Comparison of ENCODE assay signal across 21 mouse cellular contexts in genomic region chrX:85318576-85318975, GRCm38 (mm10).
DNase-seq lines count a peak whose midpoint lies in the region; ATAC-seq and TF ChIP-seq lines count a peak whose summit lies in the region.
"Had no signal": no experiment of that assay in that cellular context is flagged by ENCODE, and none has a peak within 500 bp of the region (broad histone marks: within the 10 kb centered on the region; RNA-seq: fewer than 3 reads in every experiment).

No protein-coding gene starts in this region.

- H3K4me2 ChIP-seq in forebrain, postnatal 0 days (ENCODE audit: low read depth): no peak overlapping the region
- H3K4me2 ChIP-seq in forebrain, embryonic 12.5 days: no peak overlapping the region
- H3K4me2 ChIP-seq in lung, postnatal 0 days (replicated peaks; ENCODE audit: low read depth, low read length): no peak overlapping the region
- H3K4me2 ChIP-seq: embryonic facial prominence, embryonic 15.5 days; hindbrain, embryonic 13.5 days; intestine, embryonic 15.5 days had no signal

- no peaks in the 10 kb centered on the region for H3K36me3 ChIP-seq in forebrain, postnatal 0 days (ENCODE audit: insufficient read depth)
- no peaks in the 10 kb centered on the region for H3K36me3 ChIP-seq in forebrain, embryonic 12.5 days (replicated peaks)
- no peaks in the 10 kb centered on the region for H3K36me3 ChIP-seq in lung, postnatal 0 days (ENCODE audit: insufficient read depth, low read length)
- H3K36me3 ChIP-seq: embryonic facial prominence, embryonic 15.5 days; forebrain, embryonic 10.5 days; G1E; heart, embryonic 10.5 days; hindbrain, embryonic 13.5 days; intestine, embryonic 15.5 days had no signal

- no peak for TF ChIP-seq EP300 in lung, postnatal 0 days (IDR thresholded peaks at IDR 0.05)

- no peaks in the 10 kb centered on the region for H3K27me3 ChIP-seq in forebrain, postnatal 0 days (ENCODE audit: insufficient read depth, low read length)
- H3K27me3 ChIP-seq in forebrain, embryonic 12.5 days: no peaks in the 10 kb centered on the region
- H3K27me3 ChIP-seq in lung, postnatal 0 days (replicated peaks; ENCODE audit: insufficient read depth, low read length): no peaks in the 10 kb centered on the region
- H3K27me3 ChIP-seq: embryonic facial prominence, embryonic 15.5 days; hindbrain, embryonic 13.5 days; intestine, embryonic 15.5 days had no signal

- H3K27ac ChIP-seq in forebrain, postnatal 0 days (ENCODE audit: low read depth, low read length): no peak overlapping the region
- no peak overlapping the region for H3K27ac ChIP-seq in forebrain, embryonic 12.5 days
- no peak overlapping the region for H3K27ac ChIP-seq in lung, postnatal 0 days (ENCODE audit: low read length)
- H3K27ac ChIP-seq: embryonic facial prominence, embryonic 15.5 days; forebrain, embryonic 10.5 days; heart, embryonic 10.5 days; hindbrain, embryonic 13.5 days; intestine, embryonic 15.5 days had no signal

- 58% methylated on average over 4 of the region's 4 CpGs for WGBS in forebrain, postnatal 0 days
- WGBS in forebrain, embryonic 12.5 days: 73% methylated on average over 4 of the region's 4 CpGs
- 62% methylated on average over 4 of the region's 4 CpGs for WGBS in lung, postnatal 0 days
- 67% methylated on average over 4 of the region's 4 CpGs for WGBS in lung, adult 2 months

- ATAC-seq in forebrain, postnatal 0 days: peak; percentile 50; the same call in 1 of the 2 replicates
- ATAC-seq in forebrain, embryonic 12.5 days (ENCODE audit: low FRiP score): no peak
- ATAC-seq in lung, postnatal 0 days: no peak
- ATAC-seq: CD4-positive, CD25-positive, alpha-beta regulatory T cell, adult 4 months; intestine, embryonic 15.5 days had no signal

- DNase-seq in embryo, embryonic 9.5 days (ENCODE audit: extremely low spot score): peak; percentile 0
- no peak for DNase-seq in embryo, embryonic 10.5 days (ENCODE audit: low spot score)
- peak; percentile 32 for DNase-seq in forebrain, postnatal 0 days
- DNase-seq in lung, postnatal 0 days (ENCODE audit: low spot score): peak; percentile 8
- no peak for DNase-seq in lung, adult 2 months
- DNase-seq in brain, embryonic 14.5 days (ENCODE audit: low read depth): peak; percentile 37
- DNase-seq: adrenal gland, adult 8-10 months; adrenal gland, postnatal 36 days; B cell, adult 2 months; cerebellum, adult 11 months; cerebellum, adult 8-10 months; gastrocnemius, postnatal 10 days had no signal

- no peak overlapping the region for H3K9ac ChIP-seq in forebrain, postnatal 0 days
- no peak overlapping the region for H3K9ac ChIP-seq in forebrain, embryonic 12.5 days
- no peak overlapping the region for H3K9ac ChIP-seq in lung, postnatal 0 days (replicated peaks; ENCODE audit: low read depth)
- H3K9ac ChIP-seq: embryonic facial prominence, embryonic 15.5 days; hindbrain, embryonic 13.5 days; intestine, embryonic 15.5 days had no signal

- no peak for TF ChIP-seq POLR2A in lung, adult 2 months (IDR thresholded peaks at IDR 0.05; ENCODE audit: borderline replicate concordance, extremely low read depth, low read depth, low read length)
- TF ChIP-seq POLR2A in brain, embryonic 14.5 days (IDR thresholded peaks at IDR 0.05; ENCODE audit: borderline replicate concordance, extremely low read depth, insufficient read depth, insufficient read length, poor library complexity, severe bottlenecking): no peak

- no peaks in the 10 kb centered on the region for H3K9me3 ChIP-seq in forebrain, postnatal 0 days (ENCODE audit: low read length)
- H3K9me3 ChIP-seq in forebrain, embryonic 12.5 days: no peaks in the 10 kb centered on the region
- H3K9me3 ChIP-seq in lung, postnatal 0 days (ENCODE audit: low read length): no peaks in the 10 kb centered on the region
- H3K9me3 ChIP-seq: embryonic facial prominence, embryonic 15.5 days; forebrain, embryonic 10.5 days; G1E; heart, embryonic 10.5 days; hindbrain, embryonic 13.5 days; intestine, embryonic 15.5 days had no signal

- H3K4me1 ChIP-seq in forebrain, postnatal 0 days (ENCODE audit: insufficient read depth): no peaks in the 10 kb centered on the region
- no peaks in the 10 kb centered on the region for H3K4me1 ChIP-seq in forebrain, embryonic 12.5 days
- H3K4me1 ChIP-seq in lung, postnatal 0 days (ENCODE audit: insufficient read depth, low read depth, low read length): no peaks in the 10 kb centered on the region
- H3K4me1 ChIP-seq in lung, adult 2 months (ENCODE audit: control insufficient read depth, insufficient read depth, low read length): no peaks in the 10 kb centered on the region
- H3K4me1 ChIP-seq: embryonic facial prominence, embryonic 15.5 days; forebrain, embryonic 10.5 days; heart, embryonic 10.5 days; hindbrain, embryonic 13.5 days; intestine, embryonic 15.5 days had no signal

- no peak for TF ChIP-seq CTCF in forebrain, postnatal 0 days (IDR thresholded peaks at IDR 0.05; ENCODE audit: low read depth)
- TF ChIP-seq CTCF in lung, postnatal 0 days (IDR thresholded peaks at IDR 0.05): no peak
- no peak for TF ChIP-seq CTCF in lung, adult 2 months (IDR thresholded peaks at IDR 0.05; ENCODE audit: insufficient read depth, low read length)
- TF ChIP-seq CTCF in brain, embryonic 14.5 days (IDR thresholded peaks at IDR 0.05; ENCODE audit: borderline replicate concordance, extremely low read depth, insufficient read depth, insufficient read length): no peak

- no peak overlapping the region for H3K4me3 ChIP-seq in forebrain, postnatal 0 days (ENCODE audit: low read depth, low read length)
- no peak overlapping the region for H3K4me3 ChIP-seq in forebrain, embryonic 12.5 days (replicated peaks)
- no peak overlapping the region for H3K4me3 ChIP-seq in lung, postnatal 0 days (ENCODE audit: low read depth, low read length)
- no peak overlapping the region for H3K4me3 ChIP-seq in lung, adult 2 months (replicated peaks; ENCODE audit: extremely low read depth, low read depth, low read length)
- H3K4me3 ChIP-seq: embryonic facial prominence, embryonic 15.5 days; erythroblast, embryonic 14.5 days; forebrain, embryonic 10.5 days; heart, embryonic 10.5 days; hindbrain, embryonic 13.5 days; intestine, embryonic 15.5 days had no signal

Comparison
In these comparisons a context has a peak if more than half of its experiments do, and no peak if none do; other contexts are left out.
1. DNase-seq: peak in embryo, embryonic 9.5 days (single experiment), forebrain, postnatal 0 days (single experiment), lung, postnatal 0 days (single experiment) and brain, embryonic 14.5 days (single experiment); none in embryo, embryonic 10.5 days (single experiment) and lung, adult 2 months (single experiment).